ENCODE assay signal across 23 mouse cellular contexts in the genomic region with DNA sequence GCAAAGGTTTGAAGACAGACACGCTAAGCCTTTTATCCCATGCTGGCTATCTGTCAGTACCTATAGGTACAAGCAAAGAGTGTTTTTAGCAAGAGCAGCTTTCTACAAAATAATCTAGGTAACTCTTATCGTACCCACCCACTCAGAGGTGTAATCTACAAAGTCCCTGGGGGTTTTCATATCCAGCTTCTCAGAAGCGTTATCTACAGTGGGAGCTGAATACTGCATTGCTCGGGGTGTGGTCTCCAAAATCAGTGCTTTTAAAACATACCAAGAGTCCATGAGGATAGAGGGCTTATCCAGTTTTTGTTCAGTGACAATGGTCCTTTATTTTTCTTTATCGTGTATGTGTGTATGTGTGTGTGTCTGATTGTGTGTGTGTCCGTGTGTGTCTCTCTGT. TPM values are rescaled to one million over a fixed set of nuclear protein-coding genes. Genes with fewer than 3 reads are reported as not detected.
DNase-seq lines count a peak whose midpoint lies in the region; ATAC-seq and TF ChIP-seq lines count a peak whose summit lies in the region.
"Had no signal": no experiment of that assay in that cellular context is flagged by ENCODE, and none has a peak within 500 bp of the region (broad histone marks: within the 10 kb centered on the region; RNA-seq: fewer than 3 reads in every experiment).

No protein-coding gene starts in this region.

- no peaks in the 10 kb centered on the region for H3K79me2 ChIP-seq in MEL (ENCODE audit: control insufficient read depth, insufficient read depth, low read length, poor library complexity)

- ATAC-seq in heart, embryonic 12.5 days (ENCODE audit: insufficient number of reproducible peaks, low FRiP score), result no peak
- no peak for ATAC-seq in midbrain, embryonic 11.5 days (ENCODE audit: low FRiP score)
- no peak for ATAC-seq in midbrain, embryonic 15.5 days (replicated peaks)
- ATAC-seq: activated CD4-positive, CD25-positive, alpha-beta regulatory T cell, adult 4 months; CD4-positive, CD25-positive, alpha-beta regulatory T cell, adult 4 months; Patski had no signal

- TF ChIP-seq RAD21 in MEL (IDR thresholded peaks at IDR 0.05; ENCODE audit: low read depth, low read length), result no peak

- H3K9me3 ChIP-seq in heart, embryonic 12.5 days (replicated peaks), result no peaks in the 10 kb centered on the region
- H3K9me3 ChIP-seq in midbrain, embryonic 11.5 days (ENCODE audit: control insufficient read depth, low read length), result no peaks in the 10 kb centered on the region
- no peaks in the 10 kb centered on the region for H3K9me3 ChIP-seq in midbrain, embryonic 15.5 days
- H3K9me3 ChIP-seq in MEL (replicated peaks; ENCODE audit: insufficient read depth, low read length), result no peaks in the 10 kb centered on the region
- H3K9me3 ChIP-seq: G1E had no signal

- DNase-seq in heart, adult 9 months (ENCODE audit: low spot score in 2 of 2), result no peak
- peak; percentile 72 for DNase-seq in midbrain, embryonic 11.5 days (ENCODE audit: low spot score, missing footprints)
- DNase-seq in MEL (ENCODE audit: low read depth, low spot score) (no peak), adipocyte (ENCODE audit: low spot score) (no peak)
- DNase-seq: adrenal gland, adult 2 months; adrenal gland, adult 8-10 months; adrenal gland, postnatal 10 days; adrenal gland, postnatal 14 days; adrenal gland, postnatal 25 days; B cell, adult 2 months; cerebellum, adult 11 months; cerebellum, adult 11-12 months; cerebellum, adult 18-20 months; cerebellum, adult 2 months; cerebellum, adult 8-10 months had no signal

- TF ChIP-seq CTCF in MEL (IDR thresholded peaks at IDR 0.05 in 2 of 3, conservative IDR thresholded peaks at IDR 0.05 in 1 of 3; ENCODE audit: control insufficient read depth in 1 of 3, insufficient read depth in 1 of 3, low read depth in 2 of 3, low read length in 3 of 3, poor library complexity in 1 of 3, severe bottlenecking in 1 of 3), result no peak

- TF ChIP-seq EP300 in MEL (IDR thresholded peaks at IDR 0.05; ENCODE audit: low read depth in 1 of 2, low read length in 2 of 2), result peak; percentile 10 to 45; a peak in 1 of 4 replicates

- H3K4me1 ChIP-seq in heart, embryonic 12.5 days (replicated peaks), result peaks cover 16% of the 10 kb centered on the region
- no peaks in the 10 kb centered on the region for H3K4me1 ChIP-seq in midbrain, embryonic 11.5 days (ENCODE audit: control insufficient read depth, insufficient read depth, low read length)
- H3K4me1 ChIP-seq in midbrain, embryonic 15.5 days, result no peaks in the 10 kb centered on the region
- no peaks in the 10 kb centered on the region for H3K4me1 ChIP-seq in MEL (ENCODE audit: control insufficient read depth in 1 of 2, insufficient read depth in 2 of 2, low read length in 2 of 2)

- H3K4me3 ChIP-seq in heart, embryonic 12.5 days, result no peak overlapping the region
- no peak overlapping the region for H3K4me3 ChIP-seq in midbrain, embryonic 11.5 days (ENCODE audit: low read depth, low read length)
- no peak overlapping the region for H3K4me3 ChIP-seq in midbrain, embryonic 15.5 days
- H3K4me3 ChIP-seq in MEL (ENCODE audit: control insufficient read depth in 1 of 2, insufficient read depth in 1 of 2, low read depth in 2 of 2, low read length in 2 of 2), result no peak overlapping the region

- 55% methylated on average over 6 of the region's 6 CpGs for WGBS in heart, embryonic 12.5 days
- WGBS in midbrain, embryonic 11.5 days, result 91% methylated on average over 6 of the region's 6 CpGs
- 88% methylated on average over 6 of the region's 6 CpGs for WGBS in midbrain, embryonic 15.5 days

- peak overlapping the region; percentile 31 for H3K27ac ChIP-seq in heart, embryonic 12.5 days (ENCODE audit: poor library complexity, severe bottlenecking)
- no peak overlapping the region for H3K27ac ChIP-seq in midbrain, embryonic 11.5 days (ENCODE audit: low read depth, low read length)
- no peak overlapping the region for H3K27ac ChIP-seq in midbrain, embryonic 15.5 days
- H3K27ac ChIP-seq in MEL (ENCODE audit: control insufficient read depth, low read depth, low read length), result no peak overlapping the region

- peaks cover 8% of the 10 kb centered on the region for H3K27me3 ChIP-seq in heart, embryonic 12.5 days (replicated peaks)
- peaks cover 13% of the 10 kb centered on the region for H3K27me3 ChIP-seq in midbrain, embryonic 11.5 days (ENCODE audit: control insufficient read depth, insufficient read depth, low read length)
- no peaks in the 10 kb centered on the region for H3K27me3 ChIP-seq in midbrain, embryonic 15.5 days (replicated peaks)
- peaks cover 5 to 10% of the 10 kb centered on the region in 2 experiments for H3K27me3 ChIP-seq in MEL (ENCODE audit: control insufficient read depth in 1 of 2, insufficient read depth in 2 of 2, low read length in 2 of 2)

- H3K9ac ChIP-seq in heart, embryonic 12.5 days, result no peak overlapping the region
- H3K9ac ChIP-seq in midbrain, embryonic 11.5 days (ENCODE audit: low read length), result no peak overlapping the region
- H3K9ac ChIP-seq in midbrain, embryonic 15.5 days, result no peak overlapping the region
- no peak overlapping the region for H3K9ac ChIP-seq in MEL (ENCODE audit: control insufficient read depth, low read depth, low read length, poor library complexity, severe bottlenecking)

- no peaks in the 10 kb centered on the region for H3K36me3 ChIP-seq in heart, embryonic 12.5 days
- no peaks in the 10 kb centered on the region for H3K36me3 ChIP-seq in midbrain, embryonic 11.5 days (ENCODE audit: control insufficient read depth, insufficient read depth, low read length)
- no peaks in the 10 kb centered on the region for H3K36me3 ChIP-seq in midbrain, embryonic 15.5 days (replicated peaks)
- H3K36me3 ChIP-seq in MEL (ENCODE audit: control insufficient read depth in 1 of 2, insufficient read depth in 2 of 2, low read length in 2 of 2), result no peaks in the 10 kb centered on the region
- H3K36me3 ChIP-seq: G1E had no signal

- H3K4me2 ChIP-seq in heart, embryonic 12.5 days, result no peak overlapping the region
- H3K4me2 ChIP-seq in midbrain, embryonic 11.5 days, result no peak overlapping the region
- no peak overlapping the region for H3K4me2 ChIP-seq in midbrain, embryonic 15.5 days

- TF ChIP-seq POLR2A in MEL (IDR thresholded peaks at IDR 0.05; ENCODE audit: control insufficient read depth in 1 of 2, insufficient read depth in 1 of 2, low read depth in 1 of 2, low read length in 2 of 2, poor library complexity in 1 of 2), result no peak

TF ChIP-seq in MEL, 35 proteins besides CTCF, POLR2A, EP300 and RAD21:
- TF ChIP-seq MAX (IDR thresholded peaks at IDR 0.05; ENCODE audit: low read length) (no peak), SIN3A (IDR thresholded peaks at IDR 0.05; ENCODE audit: low read length) (no peak), POLR2AphosphoS2 (IDR thresholded peaks at IDR 0.05; ENCODE audit: low read length) (no peak), MAZ (IDR thresholded peaks at IDR 0.05; ENCODE audit: low read depth, low read length) (no peak), GATA1 (IDR thresholded peaks at IDR 0.05; ENCODE audit: low read depth, low read length) (peak; percentile 51), NRF1 (IDR thresholded peaks at IDR 0.05; ENCODE audit: insufficient read depth, low read depth, low read length, poor library complexity, severe bottlenecking) (no peak), TCF12 (IDR thresholded peaks at IDR 0.05; ENCODE audit: low read depth, low read length) (peak; percentile 70), MAFK (IDR thresholded peaks at IDR 0.05; ENCODE audit: borderline replicate concordance, low read depth, low read length) (no peak), SMC3 (IDR thresholded peaks at IDR 0.05; ENCODE audit: low read depth, low read length) (no peak), RCOR1 (IDR thresholded peaks at IDR 0.05; ENCODE audit: low read depth, low read length) (peak; percentile 72), NELFE (IDR thresholded peaks at IDR 0.05; ENCODE audit: low read depth, low read length) (no peak), TBP (IDR thresholded peaks at IDR 0.05; ENCODE audit: low read depth, low read length) (no peak)

RNA-seq across cellular contexts. Expression of a gene that starts 33.3 kb away (rescaled TPM):
- 3.6 and 3.7 TPM in 2 replicates for polyA plus RNA-seq in heart, embryonic 12.5 days (2016; fragmentation: Nextera tagmentation; extraction: Ambion mirVana)
- polyA plus RNA-seq in midbrain, embryonic 11.5 days (2014; fragmentation: Nextera tagmentation; extraction: Ambion mirVana), result 5.6 and 6.1 TPM in 2 replicates
- polyA plus RNA-seq in midbrain, embryonic 15.5 days (2015; fragmentation: Nextera tagmentation; extraction: Ambion mirVana), result 3.9 TPM in 2 replicates
- total RNA-seq in MEL (2012; rRNA removed), result 35.1 and 36.7 TPM in 2 replicates
- 10 to 100 TPM in 1 of 2 experiments, not detected in 1; 36.5 TPM for polyA plus RNA-seq in MEL (2012; ENCODE audit: insufficient read depth in 1 of 2, insufficient read length in 2 of 2, low read depth in 1 of 2, low replicate concordance in 2 of 2, missing spikeins in 1 of 2)

RNA-seq across cellular contexts. Expression of a gene that starts 37.3 kb away (rescaled TPM):
- 0.14 and 0.26 TPM in 2 replicates for polyA plus RNA-seq in heart, embryonic 12.5 days (2016; fragmentation: Nextera tagmentation; extraction: Ambion mirVana)
- polyA plus RNA-seq in midbrain, embryonic 11.5 days (2014; fragmentation: Nextera tagmentation; extraction: Ambion mirVana), result 0.40 and 0.54 TPM in 2 replicates
- polyA plus RNA-seq in midbrain, embryonic 15.5 days (2015; fragmentation: Nextera tagmentation; extraction: Ambion mirVana), result 0.28 and 0.68 TPM in 2 replicates
- total RNA-seq in MEL (2012; rRNA removed), result not detected in 2 replicates
- polyA plus RNA-seq in MEL (2012; ENCODE audit: insufficient read depth in 1 of 2, insufficient read length in 2 of 2, low read depth in 1 of 2, low replicate concordance in 2 of 2, missing spikeins in 1 of 2), result not detected
- total RNA-seq: adrenal gland, postnatal 25 days; adrenal gland, postnatal 4 days; CH12.LX; G1E had no signal
- polyA plus RNA-seq: activated CD4-positive, CD25-positive, alpha-beta regulatory T cell, adult 4 months; CD4-positive, CD25-positive, alpha-beta regulatory T cell, adult 4 months; G1E had no signal
